Mouse (Mus musculus): ENCODE measurements around the gene Cfap73.

The Cfap73 gene

GRCm38 (mm10) chr5:120612442-120612821 lies 21.6 kb downstream of the Cfap73 start, which contains the start of the genes Rita1 and Ddx54:
Gene Rita1, minus strand, starts transcription at chr5:120612589.
Gene Ddx54, plus strand, starts transcription at chr5:120612739.
- DNase-seq, result peak; percentile 98 to 99

- DNase-seq, result no peak
These were observed 22.6 kb downstream of the Cfap73 start for GRCm38 (mm10) chr5:120611416-120611815.

- peak; percentile 62 to 70 for DNase-seq
These were observed 23.1 kb downstream of the Cfap73 start for GRCm38 (mm10) chr5:120610906-120611305.

- no peak for DNase-seq
These were observed 24.7 kb downstream of the Cfap73 start for GRCm38 (mm10) chr5:120609246-120609775.

- no peak for DNase-seq
These were observed 26.7 kb downstream of the Cfap73 start for GRCm38 (mm10) chr5:120607335-120607734.

GRCm38 (mm10) chr5:120606590-120607200 lies 27.3 kb downstream of the Cfap73 start:
- DNase-seq, result no peak

- peak; percentile 89 to 95 for DNase-seq
These were observed 28.3 kb downstream of the Cfap73 start for GRCm38 (mm10) chr5:120605688-120606087.

- no peak for DNase-seq
These were observed 28.8 kb downstream of the Cfap73 start for GRCm38 (mm10) chr5:120605241-120605661.

GRCm38 (mm10) chr5:120604839-120605238 lies 29.2 kb downstream of the Cfap73 start:
- peak; percentile 90 to 97 for DNase-seq

- DNase-seq, result no peak
These were observed 30.5 kb downstream of the Cfap73 start for GRCm38 (mm10) chr5:120603515-120603914.

GRCm38 (mm10) chr5:120602210-120602609 lies 31.8 kb downstream of the Cfap73 start:
- DNase-seq, result no peak

GRCm38 (mm10) chr5:120600946-120601668 lies 32.9 kb downstream of the Cfap73 start:
- peak in 1 of 2 experiments; percentile 68 for DNase-seq

GRCm38 (mm10) chr5:120599625-120600024 lies 34.4 kb downstream of the Cfap73 start:
- DNase-seq, result no peak

- DNase-seq, result peak; percentile 52 to 77
These were observed 39.5 kb downstream of the Cfap73 start for GRCm38 (mm10) chr5:120594485-120594884.

- DNase-seq, result peak in 1 of 2 experiments; percentile 69
These were observed 41.9 kb downstream of the Cfap73 start for GRCm38 (mm10) chr5:120592141-120592540.

GRCm38 (mm10) chr5:120590356-120591010 lies 43.6 kb downstream of the Cfap73 start:
- DNase-seq, result peak in 1 of 2 experiments; percentile 78

GRCm38 (mm10) chr5:120588569-120589094 lies 45.4 kb downstream of the Cfap73 start, which contains the start of the genes Tpcn1 and Iqcd:
Gene Tpcn1, minus strand, starts transcription at chr5:120588673.
Gene Iqcd, plus strand, starts transcription at chr5:120589016.
- DNase-seq, result peak; percentile 99 to 100

- DNase-seq, result no peak
These were observed 46.0 kb downstream of the Cfap73 start for GRCm38 (mm10) chr5:120587940-120588568.

- DNase-seq, result peak; percentile 75
These were observed 46.5 kb downstream of the Cfap73 start for GRCm38 (mm10) chr5:120587616-120587926.

GRCm38 (mm10) chr5:120586741-120587615 lies 47.1 kb downstream of the Cfap73 start:
- DNase-seq, result peak; percentile 77 to 91

- peak in 1 of 2 experiments; percentile 69 for DNase-seq
These were observed 49.1 kb downstream of the Cfap73 start for GRCm38 (mm10) chr5:120584968-120585367.
